Mouse (Mus musculus) heart, embryonic 13.5 days (tissue): Measurements from ENCODE around the gene Fgfr2. TPM values are rescaled to one million over a fixed set of nuclear protein-coding genes. Genes with fewer than 3 reads are reported as not detected.

Experiments
- ATAC-seq: fragments of 200-750 bp; cut with Nextera tagmentation; 2 replicates; pipeline ENCODE4 v1.8.0; 2017; ENCODE audit warnings: moderate TSS enrichment; ENCODE audit not compliant: insufficient number of reproducible peaks, low FRiP score, low TSS enrichment; ENCODE audit errors: extremely low read depth
- H3K27ac ChIP-seq: fragments of 300-500 bp; sonication (generic); replicated peaks from 2 replicates; pipeline ENCODE4 v1.5.1; 2015; ENCODE audit warnings: moderate library complexity, mild to moderate bottlenecking, inconsistent platforms
- H3K27me3 ChIP-seq: fragments of 300-500 bp; sonication (generic); replicated peaks from 2 replicates; pipeline ENCODE4 v1.6.1; 2015; ENCODE audit warnings: mild to moderate bottlenecking, inconsistent platforms
- H3K36me3 ChIP-seq: fragments of 300-500 bp; sonication (generic); 2 replicates; pipeline ENCODE4 v1.6.1; 2015; ENCODE audit warnings: mild to moderate bottlenecking, inconsistent platforms
- H3K4me1 ChIP-seq: fragments of 300-500 bp; sonication (generic); 2 replicates; pipeline ENCODE4 v1.6.1; 2015; ENCODE audit warnings: inconsistent platforms
- H3K4me2 ChIP-seq: fragments of 300-500 bp; sonication (generic); 2 replicates; pipeline ENCODE4 v1.6.1; 2015; ENCODE audit warnings: inconsistent platforms, mild to moderate bottlenecking, moderate library complexity
- H3K4me3 ChIP-seq: fragments of 300-500 bp; sonication (generic); 2 replicates; pipeline ENCODE4 v1.5.1; 2015; ENCODE audit warnings: moderate library complexity, mild to moderate bottlenecking, inconsistent platforms
- H3K9ac ChIP-seq: fragments of 300-500 bp; sonication (generic); 2 replicates; pipeline ENCODE4 v1.6.1; 2015; ENCODE audit warnings: inconsistent platforms, mild to moderate bottlenecking, moderate library complexity
- H3K9me3 ChIP-seq: fragments of 300-500 bp; sonication (generic); 2 replicates; pipeline ENCODE4 v1.6.1; 2016; ENCODE audit warnings: inconsistent platforms
- WGBS: fragments of 180-500 bp; shearing (Covaris S2); methylation state at CpG from one replicate; pipeline ENCODE4 v1.1.7; 2015; ENCODE audit warnings: mixed read lengths; 5-methylcytosine and 5-hydroxymethylcytosine counted together
- polyA plus RNA-seq: library from polyadenylated mRNA; unstranded; fragments of >200 nt; fragmentation: Nextera tagmentation; extraction: Ambion mirVana; gene quantifications from 2 replicates; pipeline ENCODE4 v1.2.1, GENCODE M21; 2015

Fgfr2 gene
- polyA plus RNA-seq, 1 experiment from 2014 or later = 22.5 TPM

GRCm38 (mm10) chr7:130253264-130253663 is 2869.9 kb downstream of the Fgfr2 start:
- Histone ChIP-seq H3K36me3 (0 out of 2 replicates have a peak, but pooled peaks cover 7% of the 10 kb centered on the region), H3K9ac (no peak overlapping the region), H3K4me1 (peaks cover 43% of the 10 kb centered on the region), H3K4me2 (no peak overlapping the region), H3K27ac (no peak overlapping the region), H3K27me3 (no peaks in the 10 kb centered on the region), H3K9me3 (no peaks in the 10 kb centered on the region), H3K4me3 (no peak overlapping the region)
- 55% methylated on average over 4 of the region's 4 CpGs for WGBS
- ATAC-seq = no peak

GRCm38 (mm10) chr7:130251936-130252523 is 2871.1 kb downstream of the Fgfr2 start:
- Histone ChIP-seq H3K27me3 (no peaks in the 10 kb centered on the region), H3K9ac (no peak overlapping the region), H3K4me1 (peaks cover 47% of the 10 kb centered on the region), H3K4me2 (no peak overlapping the region), H3K27ac (no peak overlapping the region), H3K9me3 (no peaks in the 10 kb centered on the region), H3K4me3 (no peak overlapping the region), H3K36me3 (0 out of 2 replicates have a peak, but pooled peaks cover 7% of the 10 kb centered on the region)
- 71% methylated on average over 3 of the region's 3 CpGs for WGBS
- no peak for ATAC-seq

DNA sequence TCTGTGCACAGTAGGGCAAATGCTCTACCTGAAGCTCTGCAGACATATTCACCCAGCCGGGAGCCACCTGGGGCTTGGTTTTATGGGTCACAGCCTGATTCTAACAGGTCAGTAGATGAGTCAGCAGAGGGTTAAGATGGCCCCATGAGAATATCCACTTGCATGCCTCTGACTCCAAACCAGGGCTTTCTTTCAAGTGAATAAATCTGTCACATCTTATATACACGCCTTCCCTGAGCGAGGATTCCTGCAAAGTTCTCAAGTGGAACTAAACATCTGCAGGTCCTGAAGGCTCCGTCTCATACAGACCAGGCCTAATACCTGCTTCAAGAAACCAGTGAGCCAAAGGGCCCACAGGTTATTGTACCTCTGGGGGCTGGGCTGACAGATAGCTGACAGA is 2872.2 kb downstream of the Fgfr2 start:
- H3K9ac ChIP-seq = no peak overlapping the region
- H3K36me3 ChIP-seq = 0 out of 2 replicates have a peak, but pooled peaks cover 7% of the 10 kb centered on the region
- no peak for ATAC-seq
- H3K4me1 ChIP-seq = peaks cover 48% of the 10 kb centered on the region
- H3K27ac ChIP-seq = no peak overlapping the region
- H3K9me3 ChIP-seq = no peaks in the 10 kb centered on the region
- no peak overlapping the region for H3K4me3 ChIP-seq
- H3K4me2 ChIP-seq = no peak overlapping the region
- 80% methylated on average over 4 of the region's 4 CpGs for WGBS
- no peaks in the 10 kb centered on the region for H3K27me3 ChIP-seq

GRCm38 (mm10) chr7:130248403-130248802 is 2874.7 kb downstream of the Fgfr2 start:
- ATAC-seq = no peak
- Histone ChIP-seq H3K4me3 (no peak overlapping the region), H3K9ac (no peak overlapping the region), H3K4me1 (peaks cover 49% of the 10 kb centered on the region), H3K36me3 (0 out of 2 replicates have a peak, but pooled peaks cover 7% of the 10 kb centered on the region), H3K27me3 (no peaks in the 10 kb centered on the region), H3K4me2 (no peak overlapping the region), H3K9me3 (no peaks in the 10 kb centered on the region), H3K27ac (no peak overlapping the region)
- 66% methylated on average over 7 of the region's 7 CpGs for WGBS

DNA sequence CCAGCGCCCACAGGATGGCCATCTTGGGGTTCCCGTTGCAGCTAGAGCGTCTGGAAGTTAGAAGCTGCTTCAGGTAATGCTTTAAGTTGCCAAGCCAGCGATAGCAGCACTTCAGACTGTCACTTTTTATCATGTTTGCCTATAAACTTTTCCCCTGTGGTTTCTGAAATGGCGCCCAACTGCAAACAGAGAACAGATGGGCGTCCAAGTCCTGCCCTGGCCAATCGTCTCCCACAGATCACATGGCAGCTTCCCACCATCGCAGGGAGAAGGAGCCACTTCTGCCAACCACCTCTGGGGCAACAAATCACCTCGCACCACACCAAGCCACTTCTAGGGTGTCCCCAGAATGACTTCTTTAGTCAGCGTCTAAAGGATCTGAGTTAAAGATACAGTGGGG is 2875.3 kb downstream of the Fgfr2 start:
- ATAC-seq = no peak
- Histone ChIP-seq H3K9me3 (no peaks in the 10 kb centered on the region), H3K27ac (no peak overlapping the region), H3K4me1 (peaks cover 49% of the 10 kb centered on the region), H3K36me3 (0 out of 2 replicates have a peak, but pooled peaks cover 6% of the 10 kb centered on the region), H3K4me3 (no peak overlapping the region), H3K4me2 (no peak overlapping the region), H3K27me3 (no peaks in the 10 kb centered on the region), H3K9ac (no peak overlapping the region)
- 56% methylated on average over 10 of the region's 10 CpGs for WGBS

GRCm38 (mm10) chr7:130246483-130246882 is 2876.7 kb downstream of the Fgfr2 start:
- Histone ChIP-seq H3K36me3 (no peaks in the 10 kb centered on the region), H3K4me3 (no peak overlapping the region), H3K4me1 (peaks cover 44% of the 10 kb centered on the region), H3K27me3 (no peaks in the 10 kb centered on the region), H3K4me2 (no peak overlapping the region), H3K9ac (no peak overlapping the region), H3K27ac (no peak overlapping the region), H3K9me3 (no peaks in the 10 kb centered on the region)
- WGBS = 72% methylated on average over 7 of the region's 7 CpGs
- no peak for ATAC-seq

DNA sequence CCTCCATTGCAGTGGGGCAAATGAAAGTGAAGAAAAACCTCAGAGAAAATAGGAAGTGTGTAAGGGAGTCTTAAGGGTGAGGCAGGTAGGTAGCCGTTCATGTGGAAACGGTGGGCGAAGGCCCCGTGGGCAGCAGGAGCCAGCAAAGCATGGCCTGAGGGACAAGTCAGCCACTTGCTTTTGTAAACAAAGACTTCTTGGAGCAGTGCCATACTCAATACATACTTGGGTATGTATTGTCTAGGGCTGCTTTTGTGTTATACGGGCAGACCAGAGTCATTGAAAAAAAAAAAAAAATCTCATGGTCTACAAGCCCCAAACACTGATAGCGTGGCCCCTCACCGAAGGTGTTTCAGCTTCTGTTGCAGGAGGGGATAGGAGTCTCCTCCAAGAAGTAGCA is 2878.6 kb downstream of the Fgfr2 start:
- no peak overlapping the region for H3K9ac ChIP-seq
- H3K27me3 ChIP-seq = no peaks in the 10 kb centered on the region
- H3K36me3 ChIP-seq = 0 out of 2 replicates have a peak, but pooled peaks cover 7% of the 10 kb centered on the region
- H3K9me3 ChIP-seq = no peaks in the 10 kb centered on the region
- ATAC-seq = no peak
- H3K4me2 ChIP-seq = no peak overlapping the region
- 68% methylated on average over 7 of the region's 7 CpGs for WGBS
- no peak overlapping the region for H3K4me3 ChIP-seq
- peaks cover 35% of the 10 kb centered on the region for H3K4me1 ChIP-seq
- H3K27ac ChIP-seq = no peak overlapping the region

DNA sequence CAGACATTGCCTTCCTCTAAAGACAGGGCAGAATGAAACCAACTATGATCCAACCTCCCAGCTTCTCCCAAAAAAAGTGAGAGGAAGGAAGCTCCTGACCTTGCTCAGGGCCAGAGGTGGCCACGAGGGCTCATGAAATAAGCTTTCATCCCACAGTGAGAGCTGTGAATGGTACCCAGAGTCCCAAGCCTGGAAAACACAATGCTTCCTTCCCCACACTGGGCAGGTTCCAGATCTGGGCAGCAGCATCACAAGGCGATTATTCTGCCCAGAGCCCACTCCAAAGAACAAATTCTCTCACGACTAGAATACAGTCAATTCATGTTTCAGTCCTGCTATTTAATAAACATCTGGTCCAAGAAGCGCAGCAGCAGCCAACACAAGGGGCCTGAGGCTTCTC is 2879.3 kb downstream of the Fgfr2 start:
- 0 out of 2 replicates have a peak, but pooled peaks cover 7% of the 10 kb centered on the region for H3K36me3 ChIP-seq
- H3K27ac ChIP-seq = no peak overlapping the region
- H3K4me1 ChIP-seq = peaks cover 35% of the 10 kb centered on the region
- no peak overlapping the region for H3K4me2 ChIP-seq
- H3K9ac ChIP-seq = no peak overlapping the region
- no peaks in the 10 kb centered on the region for H3K9me3 ChIP-seq
- no peak for ATAC-seq
- H3K27me3 ChIP-seq = no peaks in the 10 kb centered on the region
- H3K4me3 ChIP-seq = no peak overlapping the region
- WGBS = 70% methylated on average over 4 of the region's 4 CpGs

GRCm38 (mm10) chr7:130240191-130240590 is 2883.0 kb downstream of the Fgfr2 start:
- Histone ChIP-seq H3K27ac (no peak overlapping the region), H3K4me3 (no peak overlapping the region), H3K4me2 (no peak overlapping the region), H3K36me3 (0 out of 2 replicates have a peak, but pooled peaks cover 7% of the 10 kb centered on the region), H3K9ac (no peak overlapping the region), H3K27me3 (no peaks in the 10 kb centered on the region), H3K4me1 (peaks cover 36% of the 10 kb centered on the region), H3K9me3 (no peaks in the 10 kb centered on the region)
- no peak for ATAC-seq
- 78% methylated on average over 9 of the region's 9 CpGs for WGBS

- Histone ChIP-seq H3K9me3 (no peaks in the 10 kb centered on the region), H3K4me1 (peaks cover 31% of the 10 kb centered on the region), H3K4me2 (no peak overlapping the region), H3K36me3 (peaks cover 11% of the 10 kb centered on the region; the same call in 1 of the 2 replicates), H3K27me3 (no peaks in the 10 kb centered on the region), H3K4me3 (no peak overlapping the region), H3K9ac (no peak overlapping the region), H3K27ac (no peak overlapping the region)
- no peak for ATAC-seq
- 72% methylated on average over 5 of the region's 5 CpGs for WGBS
Observed at GRCm38 (mm10) chr7:130237244-130237643, 2885.9 kb downstream of the Fgfr2 start.

DNA sequence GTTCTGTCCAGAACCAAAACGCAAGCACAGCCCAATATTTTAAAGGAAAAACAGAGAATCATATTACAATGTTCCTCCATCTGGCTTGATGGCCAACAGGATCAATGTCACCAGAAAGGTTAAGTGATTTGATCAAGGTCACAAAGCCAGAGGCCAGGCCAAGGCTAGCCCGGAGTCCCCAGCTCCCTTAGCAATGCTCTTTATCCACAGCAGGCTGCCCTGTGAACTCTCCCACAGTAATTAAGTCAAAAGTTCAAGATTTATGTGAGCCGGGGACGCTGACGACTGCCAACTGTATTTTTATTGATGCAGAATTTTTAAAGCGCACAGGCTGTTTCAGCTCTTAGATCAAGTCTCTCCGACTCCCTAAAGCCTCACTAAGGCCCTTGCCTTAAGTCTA is 2889.4 kb downstream of the Fgfr2 start:
- no peaks in the 10 kb centered on the region for H3K27me3 ChIP-seq
- peaks cover 31% of the 10 kb centered on the region for H3K4me1 ChIP-seq
- H3K4me3 ChIP-seq = no peak overlapping the region
- no peaks in the 10 kb centered on the region for H3K9me3 ChIP-seq
- peaks cover 4% of the 10 kb centered on the region; the same call in 1 of the 2 replicates for H3K36me3 ChIP-seq
- WGBS = 82% methylated on average over 7 of the region's 7 CpGs
- ATAC-seq = no peak
- no peak overlapping the region for H3K9ac ChIP-seq
- H3K27ac ChIP-seq = no peak overlapping the region
- no peak overlapping the region for H3K4me2 ChIP-seq

DNA sequence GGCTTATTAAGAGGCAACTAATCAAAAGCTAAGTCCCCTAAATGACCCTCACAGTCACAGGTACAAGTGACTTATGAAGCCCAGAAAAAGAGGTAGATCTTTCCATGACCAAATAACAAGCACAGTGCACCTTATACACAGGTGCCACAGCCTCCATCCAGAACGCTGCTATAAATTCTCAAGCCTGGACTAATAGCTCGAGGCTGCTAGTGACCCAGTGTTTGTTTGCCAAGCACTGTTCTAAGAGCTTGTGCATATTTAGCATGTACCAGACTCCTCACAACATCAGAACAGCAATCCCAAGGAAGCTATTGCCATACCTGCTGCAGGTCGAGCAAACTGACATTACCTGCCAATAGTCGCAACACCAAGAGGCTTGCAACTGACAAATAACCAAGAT is 2893.1 kb downstream of the Fgfr2 start:
- H3K27me3 ChIP-seq = no peaks in the 10 kb centered on the region
- H3K27ac ChIP-seq = no peak overlapping the region
- peaks cover 4% of the 10 kb centered on the region; the same call in 1 of the 2 replicates for H3K4me1 ChIP-seq
- 75% methylated on average over 4 of the region's 4 CpGs for WGBS
- H3K9me3 ChIP-seq = no peaks in the 10 kb centered on the region
- H3K4me2 ChIP-seq = no peak overlapping the region
- H3K9ac ChIP-seq = no peak overlapping the region
- H3K4me3 ChIP-seq = no peak overlapping the region
- peaks cover 21% of the 10 kb centered on the region; the same call in 1 of the 2 replicates for H3K36me3 ChIP-seq
- ATAC-seq = no peak
